In the genomic region with DNA sequence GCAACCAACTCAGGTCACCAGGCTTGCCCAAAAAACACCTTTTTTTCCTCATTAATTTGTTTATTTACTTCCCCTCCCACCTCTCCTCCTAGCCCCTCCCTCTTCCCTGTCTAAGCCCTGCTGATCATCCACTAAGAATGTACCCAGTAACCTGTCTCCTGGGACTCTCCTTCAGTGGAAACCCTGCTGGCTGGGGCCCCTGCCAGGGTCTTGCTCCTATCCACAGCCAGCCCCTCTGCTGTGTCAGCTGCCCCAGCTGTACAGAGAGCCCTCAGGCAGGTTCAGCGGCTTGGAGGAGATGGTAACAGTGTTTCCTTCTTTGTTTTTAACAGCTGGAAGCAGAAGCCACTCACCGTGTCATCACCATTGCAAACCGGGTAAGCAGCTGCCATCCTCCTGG, we compare ENCODE assay signal across 18 mouse cellular contexts. TPM values are rescaled to one million over a fixed set of nuclear protein-coding genes. Genes with fewer than 3 reads are reported as not detected.
DNase-seq lines count a peak whose midpoint lies in the region; ATAC-seq lines count a peak whose summit lies in the region.
"Had no signal": no experiment of that assay in that cellular context is flagged by ENCODE, and none has a peak within 500 bp of the region (broad histone marks: within the 10 kb centered on the region; RNA-seq: fewer than 3 reads in every experiment).

No protein-coding gene starts in this region.

- 56% methylated on average over 3 of the region's 3 CpGs for WGBS in hindbrain, embryonic 14.5 days
- 80% methylated on average over 3 of the region's 3 CpGs for WGBS in hindbrain, embryonic 10.5 days
- WGBS in midbrain, embryonic 12.5 days: 78% methylated on average over 3 of the region's 3 CpGs
- 82% methylated on average over 3 of the region's 3 CpGs for WGBS in midbrain, embryonic 10.5 days
- 34% methylated on average over 3 of the region's 3 CpGs for WGBS in embryonic facial prominence, embryonic 14.5 days

- H3K4me2 ChIP-seq in hindbrain, embryonic 14.5 days (replicated peaks): no peak overlapping the region
- no peak overlapping the region for H3K4me2 ChIP-seq in midbrain, embryonic 12.5 days (replicated peaks)
- no peak overlapping the region for H3K4me2 ChIP-seq in embryonic facial prominence, embryonic 14.5 days (ENCODE audit: low read depth, low read length)
- H3K4me2 ChIP-seq: embryonic facial prominence, embryonic 12.5 days; hindbrain, embryonic 15.5 days; liver, embryonic 13.5 days had no signal

- peak; percentile 51 for ATAC-seq in hindbrain, embryonic 14.5 days (ENCODE audit: low FRiP score)
- no peak for ATAC-seq in midbrain, embryonic 12.5 days (ENCODE audit: low FRiP score, low read depth)
- peak; percentile 67 for ATAC-seq in embryonic facial prominence, embryonic 14.5 days (ENCODE audit: low read depth)
- ATAC-seq: forebrain, postnatal 0 days; intestine, embryonic 16.5 days; midbrain, embryonic 16.5 days had no signal

- no peaks in the 10 kb centered on the region for H3K27me3 ChIP-seq in hindbrain, embryonic 14.5 days (ENCODE audit: control insufficient read depth, insufficient read depth, low read length)
- no peaks in the 10 kb centered on the region for H3K27me3 ChIP-seq in hindbrain, embryonic 10.5 days (ENCODE audit: insufficient read depth, poor library complexity, severe bottlenecking)
- H3K27me3 ChIP-seq in midbrain, embryonic 12.5 days: no peaks in the 10 kb centered on the region
- H3K27me3 ChIP-seq in midbrain, embryonic 10.5 days (ENCODE audit: low read depth, poor library complexity, severe bottlenecking): no peaks in the 10 kb centered on the region
- no peaks in the 10 kb centered on the region for H3K27me3 ChIP-seq in embryonic facial prominence, embryonic 14.5 days (replicated peaks; ENCODE audit: control insufficient read depth, insufficient read depth, low read length)
- H3K27me3 ChIP-seq: embryonic facial prominence, embryonic 12.5 days; hindbrain, embryonic 15.5 days had no signal

- no peak overlapping the region for H3K4me3 ChIP-seq in hindbrain, embryonic 14.5 days (replicated peaks; ENCODE audit: low read length)
- H3K4me3 ChIP-seq in hindbrain, embryonic 10.5 days: no peak overlapping the region
- H3K4me3 ChIP-seq in midbrain, embryonic 12.5 days: no peak overlapping the region
- no peak overlapping the region for H3K4me3 ChIP-seq in midbrain, embryonic 10.5 days
- no peak overlapping the region for H3K4me3 ChIP-seq in embryonic facial prominence, embryonic 14.5 days (ENCODE audit: low read depth, low read length)
- H3K4me3 ChIP-seq: embryonic facial prominence, embryonic 12.5 days; hindbrain, embryonic 15.5 days; liver, embryonic 13.5 days had no signal

- no peaks in the 10 kb centered on the region for H3K4me1 ChIP-seq in hindbrain, embryonic 14.5 days (replicated peaks; ENCODE audit: control insufficient read depth, insufficient read depth, low read length)
- H3K4me1 ChIP-seq in hindbrain, embryonic 10.5 days (replicated peaks): no peaks in the 10 kb centered on the region
- no peaks in the 10 kb centered on the region for H3K4me1 ChIP-seq in midbrain, embryonic 12.5 days
- no peaks in the 10 kb centered on the region for H3K4me1 ChIP-seq in midbrain, embryonic 10.5 days
- peaks cover 3% of the 10 kb centered on the region; the same call in 1 of the 2 replicates for H3K4me1 ChIP-seq in embryonic facial prominence, embryonic 14.5 days (ENCODE audit: control insufficient read depth, insufficient read depth, low read length)
- H3K4me1 ChIP-seq: embryonic facial prominence, embryonic 12.5 days; hindbrain, embryonic 15.5 days; liver, embryonic 13.5 days had no signal

- intact Hi-C loops in heart, postnatal 25 days (cut with DNase I): no loop called here

- H3K9ac ChIP-seq in hindbrain, embryonic 14.5 days: no peak overlapping the region
- no peak overlapping the region for H3K9ac ChIP-seq in midbrain, embryonic 12.5 days (replicated peaks)
- H3K9ac ChIP-seq in embryonic facial prominence, embryonic 14.5 days (ENCODE audit: low read depth, low read length): no peak overlapping the region
- H3K9ac ChIP-seq: embryonic facial prominence, embryonic 12.5 days; forebrain, postnatal 0 days; hindbrain, embryonic 15.5 days; liver, embryonic 13.5 days had no signal

- peak; percentile 77 for DNase-seq in heart, adult 11 months
- no peak for DNase-seq in heart, postnatal 25 days (ENCODE audit: low spot score)
- no peak for DNase-seq in hindbrain, embryonic 14.5 days (ENCODE audit: low spot score)
- DNase-seq in hindbrain, embryonic 10.5 days (ENCODE audit: low spot score): no peak
- DNase-seq in midbrain, embryonic 10.5 days (ENCODE audit: low spot score): no peak
- DNase-seq in embryonic facial prominence, embryonic 14.5 days (ENCODE audit: low spot score): peak; percentile 45
- no peak for DNase-seq in left cerebral cortex, adult 11 months (ENCODE audit: low spot score)
- DNase-seq: adrenal gland, postnatal 36 days; cerebellum, adult 2 months; forebrain, postnatal 0 days; liver, embryonic 13.5 days; thymus, postnatal 25 days had no signal

- H3K9me3 ChIP-seq in hindbrain, embryonic 14.5 days (ENCODE audit: control insufficient read depth, low read length): no peaks in the 10 kb centered on the region
- H3K9me3 ChIP-seq in hindbrain, embryonic 10.5 days: no peaks in the 10 kb centered on the region
- H3K9me3 ChIP-seq in midbrain, embryonic 12.5 days: no peaks in the 10 kb centered on the region
- H3K9me3 ChIP-seq in midbrain, embryonic 10.5 days (replicated peaks): no peaks in the 10 kb centered on the region
- H3K9me3 ChIP-seq in embryonic facial prominence, embryonic 14.5 days (ENCODE audit: control insufficient read depth, low read length): no peaks in the 10 kb centered on the region
- H3K9me3 ChIP-seq: embryonic facial prominence, embryonic 12.5 days; hindbrain, embryonic 15.5 days; liver, embryonic 13.5 days had no signal

- peak overlapping the region; percentile 28; the same call in 1 of the 2 replicates for H3K27ac ChIP-seq in hindbrain, embryonic 14.5 days
- no peak overlapping the region for H3K27ac ChIP-seq in hindbrain, embryonic 10.5 days
- 0 out of 2 replicates have a peak overlapping the region, but pooled peaks have one; percentile 15 for H3K27ac ChIP-seq in midbrain, embryonic 12.5 days (replicated peaks)
- H3K27ac ChIP-seq in midbrain, embryonic 10.5 days (replicated peaks): no peak overlapping the region
- no peak overlapping the region for H3K27ac ChIP-seq in embryonic facial prominence, embryonic 14.5 days (replicated peaks; ENCODE audit: low read depth, low read length)
- H3K27ac ChIP-seq: embryonic facial prominence, embryonic 12.5 days; hindbrain, embryonic 15.5 days; liver, embryonic 13.5 days; stomach, postnatal 0 days had no signal

- H3K36me3 ChIP-seq in hindbrain, embryonic 14.5 days (replicated peaks; ENCODE audit: control insufficient read depth, insufficient read depth): peaks cover 91% of the 10 kb centered on the region
- peaks cover 98% of the 10 kb centered on the region for H3K36me3 ChIP-seq in hindbrain, embryonic 10.5 days
- peaks cover 93% of the 10 kb centered on the region for H3K36me3 ChIP-seq in midbrain, embryonic 12.5 days
- H3K36me3 ChIP-seq in midbrain, embryonic 10.5 days: peaks cover 98% of the 10 kb centered on the region
- H3K36me3 ChIP-seq in embryonic facial prominence, embryonic 14.5 days (ENCODE audit: control insufficient read depth, insufficient read depth, low read length): no peaks in the 10 kb centered on the region
- H3K36me3 ChIP-seq: embryonic facial prominence, embryonic 12.5 days; liver, embryonic 13.5 days had no signal

RNA-seq across cellular contexts. Expression of gene Mapre3, which starts 33.3 kb away (rescaled TPM):
- total RNA-seq in heart, postnatal 25 days (2021): 10 to 100 TPM; 31.1 to 32.4 TPM
- 124 and 139 TPM in 2 replicates for polyA plus RNA-seq in hindbrain, embryonic 14.5 days (2014; fragmentation: Nextera tagmentation; extraction: Ambion mirVana)
- polyA plus RNA-seq in hindbrain, embryonic 10.5 days (2016; fragmentation: Nextera tagmentation; extraction: Ambion mirVana): 21.1 and 41.8 TPM in 2 replicates
- 69.3 and 77.7 TPM in 2 replicates for polyA plus RNA-seq in midbrain, embryonic 12.5 days (2016; fragmentation: Nextera tagmentation; extraction: Ambion mirVana)
- polyA plus RNA-seq in midbrain, embryonic 10.5 days (2016; fragmentation: Nextera tagmentation; extraction: Ambion mirVana): 22.9 and 38.2 TPM in 2 replicates
- polyA plus RNA-seq in embryonic facial prominence, embryonic 14.5 days (2014; fragmentation: Nextera tagmentation; extraction: Ambion mirVana): 31.0 and 37.0 TPM in 2 replicates

Comparison
In these comparisons a context has a peak if more than half of its experiments do, and no peak if none do; other contexts are left out.
1. DNase-seq: peak in heart, adult 11 months (single experiment) and embryonic facial prominence, embryonic 14.5 days (single experiment); none in heart, postnatal 25 days (single experiment), hindbrain, embryonic 14.5 days (single experiment), hindbrain, embryonic 10.5 days (single experiment), midbrain, embryonic 10.5 days (single experiment) and left cerebral cortex, adult 11 months (single experiment).
2. H3K27ac ChIP-seq: peak in hindbrain, embryonic 14.5 days (single experiment) and midbrain, embryonic 12.5 days (single experiment); none in hindbrain, embryonic 10.5 days (single experiment), midbrain, embryonic 10.5 days (single experiment) and embryonic facial prominence, embryonic 14.5 days (single experiment).